Mouse (Mus musculus) thymus, postnatal 10 days (tissue): ENCODE measurements around the gene Gm20388.
"Not testable (repeated sequence)": the region's sequence is repeated elsewhere in the genome, so short reads cannot be mapped to it uniquely, and the experiment has no call there.

ENCODE experiments used
- DNase-seq, 2 experiments: peaks; one replicate each; pipeline ENCODE4 v3.0.0; 2021; ENCODE audit warnings: low spot score in 2 of 2

Gm20388 gene

GRCm38 (mm10) chr8:123041008-123041773, 3130.6 kb downstream of the Gm20388 start:
- peak; percentile 61 to 63 for DNase-seq

GRCm38 (mm10) chr8:123041774-123042105, 3131.1 kb downstream of the Gm20388 start:
- peak in 1 of 2 experiments; percentile 48 for DNase-seq

- DNase-seq = peak; percentile 99 to 100
These were observed 3131.7 kb downstream of the Gm20388 start, which contains the start of gene Ankrd11 for GRCm38 (mm10) chr8:123042158-123042973. Ankrd11 (minus strand) TSS chr8:123042277.

- DNase-seq = no peak
These were observed 3132.5 kb downstream of the Gm20388 start for GRCm38 (mm10) chr8:123042974-123043625.

- no peak for DNase-seq
These were observed 3133.3 kb downstream of the Gm20388 start for GRCm38 (mm10) chr8:123043941-123044340.

GRCm38 (mm10) chr8:123044743-123045425, 3134.2 kb downstream of the Gm20388 start:
- DNase-seq = not testable (repeated sequence)

GRCm38 (mm10) chr8:123046706-123047105, 3136.1 kb downstream of the Gm20388 start:
- DNase-seq = no peak

- no peak for DNase-seq
These were observed 3137.2 kb downstream of the Gm20388 start for GRCm38 (mm10) chr8:123047827-123048226.

- no peak for DNase-seq
These were observed 3137.8 kb downstream of the Gm20388 start for GRCm38 (mm10) chr8:123048402-123048801.

GRCm38 (mm10) chr8:123051458-123051857, 3140.8 kb downstream of the Gm20388 start:
- DNase-seq = no peak

GRCm38 (mm10) chr8:123062721-123063120, 3152.1 kb downstream of the Gm20388 start, which contains the start of gene Spg7:
Spg7 (plus strand) TSS chr8:123062942.
- DNase-seq = no peak

GRCm38 (mm10) chr8:123064072-123064471, 3153.4 kb downstream of the Gm20388 start:
- no peak for DNase-seq

- DNase-seq = peak; percentile 12 to 28
These were observed 3154.2 kb downstream of the Gm20388 start for GRCm38 (mm10) chr8:123064809-123065213.

GRCm38 (mm10) chr8:123065214-123066100, 3154.8 kb downstream of the Gm20388 start:
- DNase-seq = peak; percentile 93 to 95

GRCm38 (mm10) chr8:123066101-123066683, 3155.6 kb downstream of the Gm20388 start:
- DNase-seq = no peak

GRCm38 (mm10) chr8:123071176-123071575, 3160.5 kb downstream of the Gm20388 start:
- no peak for DNase-seq

GRCm38 (mm10) chr8:123077213-123077612, 3166.6 kb downstream of the Gm20388 start:
- no peak for DNase-seq

GRCm38 (mm10) chr8:123082993-123083392, 3172.4 kb downstream of the Gm20388 start:
- no peak for DNase-seq

GRCm38 (mm10) chr8:123083610-123084009, 3173.0 kb downstream of the Gm20388 start:
- DNase-seq = no peak

GRCm38 (mm10) chr8:123087289-123087688, 3176.6 kb downstream of the Gm20388 start:
- DNase-seq = no peak
